Mouse (Mus musculus): ENCODE results near the gene Etfb. TPM values are rescaled to one million over a fixed set of nuclear protein-coding genes. Genes with fewer than 3 reads are reported as not detected.

Etfb gene
- polyA plus RNA-seq, 1 experiment from 2014 or later: 265 TPM

DNA sequence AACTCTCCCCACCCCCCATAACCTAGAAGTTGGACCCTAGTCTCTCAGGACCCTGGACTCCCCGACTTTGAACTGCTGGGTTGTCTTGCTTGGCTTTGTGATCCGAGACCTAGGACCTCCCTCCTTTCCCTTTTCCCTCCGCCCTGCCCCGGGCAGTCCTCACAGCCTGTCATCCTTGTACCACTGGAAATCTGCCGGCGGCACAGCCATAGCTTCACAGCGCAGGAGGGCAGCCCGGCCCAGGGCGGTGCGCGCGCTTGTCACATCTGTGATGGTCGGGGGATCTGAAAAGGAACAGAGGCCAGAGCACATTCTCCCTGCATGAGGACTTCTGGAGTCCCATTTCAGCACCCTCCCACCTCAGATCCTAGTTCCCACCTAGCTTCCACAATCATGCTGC is 32.5 kb downstream of the Etfb start:
- no peak overlapping the region; the same call in 1 of the 2 replicates for H3K4me3 ChIP-seq
- WGBS: 7% methylated on average over 13 of the region's 13 CpGs
- ATAC-seq (ENCODE audit: insufficient number of reproducible peaks, insufficient read depth, low FRiP score, low TSS enrichment, low read depth): no peak

DNA sequence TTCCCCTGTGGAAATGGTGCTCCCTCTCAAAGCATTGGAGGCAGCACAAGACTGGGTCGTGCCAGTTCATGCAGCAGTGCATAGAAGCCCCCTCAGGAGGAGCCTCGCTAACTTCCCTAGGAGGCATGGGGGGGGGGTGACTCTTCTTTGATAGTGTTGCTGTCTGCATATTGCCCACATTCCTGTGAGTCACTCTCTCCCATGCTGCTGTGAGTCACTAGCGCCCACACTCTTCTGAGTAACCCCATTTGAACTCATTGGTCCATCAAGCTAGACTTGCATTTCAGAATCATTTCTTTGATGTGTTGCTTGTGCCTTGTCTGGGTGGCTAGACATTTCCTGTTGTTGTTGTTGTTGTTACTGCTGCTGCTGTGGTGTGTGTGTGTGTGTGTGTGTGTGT is 37.3 kb downstream of the Etfb start:
- Histone ChIP-seq H3K27ac (no peak overlapping the region), H3K4me3 (no peak overlapping the region), H3K9ac (no peak overlapping the region), H3K27me3 (peaks cover 28% of the 10 kb centered on the region), H3K9me3 (no peaks in the 10 kb centered on the region), H3K36me3 (0 out of 2 replicates have a peak, but pooled peaks cover 5% of the 10 kb centered on the region), H3K4me1 (peaks cover 10% of the 10 kb centered on the region), H3K4me2 (no peak overlapping the region)
- WGBS: 60% methylated on average over 3 of the region's 3 CpGs
- ATAC-seq (ENCODE audit: insufficient number of reproducible peaks, insufficient read depth, low FRiP score, low TSS enrichment, low read depth): no peak

More for the DNA sequence above, 32.5 kb downstream of the Etfb start:
- Histone ChIP-seq H3K4me2 (peak overlapping the region; percentile 11; the same call in 1 of the 2 replicates), H3K36me3 (0 out of 2 replicates have a peak, but pooled peaks cover 5% of the 10 kb centered on the region), H3K4me1 (peaks cover 5% of the 10 kb centered on the region; the same call in 1 of the 2 replicates), H3K27ac (no peak overlapping the region), H3K9ac (no peak overlapping the region), H3K27me3 (peaks cover 49% of the 10 kb centered on the region), H3K9me3 (no peaks in the 10 kb centered on the region)

DNA sequence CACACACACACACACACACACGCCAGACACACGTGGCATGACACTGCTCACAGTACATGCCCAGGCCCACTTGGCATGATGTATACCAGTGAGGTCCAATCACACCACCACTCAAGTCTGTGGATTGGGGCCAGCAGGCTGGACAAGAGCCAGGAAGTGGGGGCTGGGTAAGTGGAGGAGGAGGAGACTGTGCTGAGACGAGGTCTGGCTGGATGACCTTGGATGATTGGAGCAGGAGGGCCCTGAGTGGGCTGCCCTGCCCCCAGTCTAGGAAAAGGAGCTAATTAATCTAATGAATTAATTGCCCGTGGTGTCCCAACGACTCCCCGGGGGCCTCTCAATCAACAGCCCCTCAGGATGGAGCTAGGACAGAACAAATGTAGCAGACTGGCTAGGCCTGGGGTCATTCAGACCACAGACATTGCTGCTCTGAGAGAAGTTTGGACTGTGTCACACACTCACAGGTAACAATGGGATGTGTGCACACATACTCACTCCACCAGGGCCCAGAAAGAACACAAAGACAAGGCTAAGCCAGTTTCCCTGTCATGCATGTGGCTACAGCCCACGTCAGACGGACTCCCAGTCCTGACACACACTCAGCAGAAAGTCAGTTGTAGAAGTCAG is 38.3 kb downstream of the Etfb start:
- no peak overlapping the region for H3K27ac ChIP-seq
- H3K9ac ChIP-seq: no peak overlapping the region
- H3K4me1 ChIP-seq: peaks cover 5% of the 10 kb centered on the region
- H3K27me3 ChIP-seq: peaks cover 18% of the 10 kb centered on the region
- ATAC-seq (ENCODE audit: insufficient number of reproducible peaks, insufficient read depth, low FRiP score, low TSS enrichment, low read depth): peak; percentile 29; the same call in 1 of the 2 replicates
- WGBS: 56% methylated on average over 8 of the region's 8 CpGs
- no peak overlapping the region for H3K4me2 ChIP-seq
- no peaks in the 10 kb centered on the region for H3K9me3 ChIP-seq
- no peak overlapping the region for H3K4me3 ChIP-seq
- 0 out of 2 replicates have a peak, but pooled peaks cover 5% of the 10 kb centered on the region for H3K36me3 ChIP-seq

DNA sequence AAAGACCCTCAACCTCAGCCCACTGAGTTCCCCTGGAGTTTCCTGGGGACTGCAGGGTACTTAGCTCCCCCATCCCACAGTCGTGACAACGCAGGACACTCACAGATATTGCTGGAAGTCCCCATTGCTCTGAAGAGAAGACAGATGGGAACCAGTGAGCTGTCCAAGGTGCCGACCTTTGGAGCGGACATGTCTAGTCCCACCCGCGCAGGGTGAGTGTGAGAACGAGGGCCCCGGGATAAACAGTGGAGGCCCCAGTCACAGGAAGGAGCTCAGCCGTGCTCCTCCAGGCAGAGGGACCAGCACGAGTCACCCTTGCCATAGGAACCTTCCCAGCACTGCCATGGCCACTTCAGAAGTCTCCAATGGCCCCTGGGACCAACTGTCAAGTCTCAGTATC is 39.4 kb downstream of the Etfb start:
- Histone ChIP-seq H3K36me3 (0 out of 2 replicates have a peak, but pooled peaks cover 5% of the 10 kb centered on the region), H3K4me2 (no peak overlapping the region), H3K27ac (no peak overlapping the region), H3K4me3 (no peak overlapping the region), H3K9me3 (no peaks in the 10 kb centered on the region), H3K9ac (no peak overlapping the region), H3K4me1 (peaks cover 5% of the 10 kb centered on the region), H3K27me3 (peaks cover 8% of the 10 kb centered on the region)
- 11% methylated on average over 10 of the region's 10 CpGs for WGBS
- no peak for ATAC-seq (ENCODE audit: insufficient number of reproducible peaks, insufficient read depth, low FRiP score, low TSS enrichment, low read depth)

DNA sequence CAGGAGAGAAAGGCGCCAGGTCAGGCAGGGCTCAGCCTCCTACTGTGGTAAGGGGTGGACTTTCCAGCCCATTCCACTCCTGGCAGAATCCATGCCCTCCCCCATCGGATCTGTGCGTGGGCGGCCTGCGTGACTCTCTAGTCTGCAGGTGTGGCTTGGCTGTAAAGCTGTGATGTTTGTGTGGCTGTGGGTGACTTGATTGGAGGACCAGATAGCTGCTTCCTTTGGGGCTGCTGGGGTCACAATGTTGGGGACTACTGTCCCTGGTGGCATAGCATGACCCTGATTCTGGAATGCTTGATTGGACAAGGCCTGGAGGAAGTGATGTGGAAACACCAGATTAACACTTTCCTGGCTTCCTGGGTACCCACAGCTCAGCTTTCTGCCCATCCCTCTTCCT is 44.8 kb downstream of the Etfb start:
- H3K27ac ChIP-seq: no peak overlapping the region
- no peak overlapping the region for H3K9ac ChIP-seq
- H3K9me3 ChIP-seq: no peaks in the 10 kb centered on the region
- ATAC-seq (ENCODE audit: insufficient number of reproducible peaks, insufficient read depth, low FRiP score, low TSS enrichment, low read depth): no peak
- no peak overlapping the region for H3K4me3 ChIP-seq
- WGBS: 33% methylated on average over 5 of the region's 5 CpGs
- no peaks in the 10 kb centered on the region for H3K36me3 ChIP-seq
- no peaks in the 10 kb centered on the region for H3K27me3 ChIP-seq
- peaks cover 5% of the 10 kb centered on the region; the same call in 1 of the 2 replicates for H3K4me1 ChIP-seq
- peak overlapping the region; percentile 76 for H3K4me2 ChIP-seq

DNA sequence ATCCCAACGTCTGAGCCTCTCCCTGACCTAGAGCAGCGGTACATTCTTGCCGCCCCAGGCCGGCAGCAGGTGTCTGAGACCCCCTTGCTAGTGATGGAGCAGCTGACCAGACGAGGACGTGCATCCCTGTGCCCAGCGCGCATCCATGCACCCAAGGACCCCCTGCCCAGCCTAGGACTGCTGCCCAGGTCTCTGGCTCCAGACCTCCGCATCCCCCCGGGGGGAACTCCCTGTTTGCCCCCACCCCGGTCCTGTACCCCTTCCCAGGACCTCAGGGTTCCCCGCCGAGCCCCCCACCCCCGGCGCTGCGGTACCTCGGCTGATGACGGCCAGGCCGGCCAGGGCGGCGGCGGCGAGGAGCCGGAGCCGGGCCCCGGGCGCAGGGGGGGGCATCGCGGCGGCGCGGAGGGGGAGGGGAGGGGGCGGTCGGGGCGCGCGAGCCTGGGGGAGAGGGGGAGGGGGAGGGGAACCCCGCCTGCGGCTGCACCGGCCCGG is 45.8 kb downstream of the Etfb start, which contains the start of gene Iglon5:
Gene Iglon5, minus strand, starts transcription at position 445 of the 495 bp plus-strand sequence.
- Histone ChIP-seq H3K9ac (peak within 1 kb of the TSS; percentile 80), H3K4me2 (peak within 1 kb of the TSS; percentile 76), H3K36me3 (no peaks in the 10 kb centered on the region), H3K27me3 (0 out of 2 replicates have a peak, but pooled peaks cover under 1% of the 10 kb centered on the region), H3K9me3 (no peaks in the 10 kb centered on the region), H3K4me1 (peaks cover 5% of the 10 kb centered on the region; the same call in 1 of the 2 replicates), H3K27ac (no peak within 1 kb of the TSS), H3K4me3 (peak within 1 kb of the TSS; percentile 59)
- WGBS: under 1% methylated on average over 17 of the region's 41 CpGs
- ATAC-seq (ENCODE audit: insufficient number of reproducible peaks, insufficient read depth, low FRiP score, low TSS enrichment, low read depth): 0 out of 2 replicates have a peak, but pooled peaks have one; percentile 18

DNA sequence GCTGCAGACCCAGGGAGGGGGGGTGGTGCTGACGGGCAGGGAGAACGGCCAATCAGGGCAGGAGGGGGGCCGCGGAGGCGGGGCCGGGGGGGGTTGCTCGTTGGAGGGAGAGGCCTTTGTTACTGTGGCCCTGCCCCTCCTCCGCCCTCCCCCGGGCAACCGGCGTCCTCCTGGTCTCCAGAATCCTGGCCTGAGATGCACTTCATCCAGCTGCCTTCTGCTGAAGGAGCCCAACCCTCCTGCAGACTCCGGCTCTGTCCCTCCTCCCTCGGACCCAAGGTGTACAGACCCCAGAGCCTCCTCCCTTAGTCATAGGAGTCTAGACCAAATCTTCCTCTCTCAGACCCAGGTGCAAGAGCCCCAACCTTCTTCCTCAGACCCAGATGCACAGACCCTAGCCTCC is 46.3 kb downstream of the Etfb start:
- H3K4me2 ChIP-seq: peak overlapping the region; percentile 76
- peak; percentile 80 for ATAC-seq (ENCODE audit: insufficient number of reproducible peaks, insufficient read depth, low FRiP score, low TSS enrichment, low read depth)

DNA sequence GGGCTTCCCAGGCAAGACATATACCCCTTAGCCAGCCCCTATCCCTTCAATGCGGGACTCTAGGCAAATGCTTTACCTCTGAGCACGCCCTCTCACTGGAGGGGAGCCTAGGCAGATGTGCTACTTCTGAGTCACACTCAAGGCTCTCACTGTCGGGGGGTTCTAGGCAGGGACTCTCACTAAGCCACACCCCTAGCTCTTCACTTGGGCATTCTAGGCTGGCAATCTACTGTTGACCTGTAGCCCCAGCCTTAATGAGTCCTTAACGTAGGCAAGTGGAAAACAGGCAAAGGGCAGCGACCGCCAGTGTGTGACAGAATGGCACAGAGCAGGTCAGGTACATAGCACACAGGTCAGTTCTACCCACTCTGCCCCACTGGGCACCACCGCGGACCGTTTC is 47.0 kb downstream of the Etfb start:
- Histone ChIP-seq H3K4me2 (peak overlapping the region; percentile 76; the same call in 1 of the 2 replicates), H3K9ac (no peak overlapping the region), H3K4me1 (peaks cover 5% of the 10 kb centered on the region; the same call in 1 of the 2 replicates), H3K27me3 (peaks cover 12% of the 10 kb centered on the region), H3K27ac (no peak overlapping the region), H3K9me3 (no peaks in the 10 kb centered on the region), H3K36me3 (no peaks in the 10 kb centered on the region), H3K4me3 (no peak overlapping the region)
- ATAC-seq (ENCODE audit: insufficient number of reproducible peaks, insufficient read depth, low FRiP score, low TSS enrichment, low read depth): no peak
- WGBS: 68% methylated on average over 9 of the region's 9 CpGs

More for the DNA sequence above, 46.3 kb downstream of the Etfb start:
- Histone ChIP-seq H3K27ac (no peak overlapping the region), H3K36me3 (no peaks in the 10 kb centered on the region), H3K9ac (peak overlapping the region; percentile 80), H3K9me3 (no peaks in the 10 kb centered on the region), H3K27me3 (peaks cover 5% of the 10 kb centered on the region), H3K4me1 (peaks cover 5% of the 10 kb centered on the region; the same call in 1 of the 2 replicates), H3K4me3 (peak overlapping the region; percentile 59)
- WGBS: 0% methylated on average over 9 of the region's 13 CpGs

DNA sequence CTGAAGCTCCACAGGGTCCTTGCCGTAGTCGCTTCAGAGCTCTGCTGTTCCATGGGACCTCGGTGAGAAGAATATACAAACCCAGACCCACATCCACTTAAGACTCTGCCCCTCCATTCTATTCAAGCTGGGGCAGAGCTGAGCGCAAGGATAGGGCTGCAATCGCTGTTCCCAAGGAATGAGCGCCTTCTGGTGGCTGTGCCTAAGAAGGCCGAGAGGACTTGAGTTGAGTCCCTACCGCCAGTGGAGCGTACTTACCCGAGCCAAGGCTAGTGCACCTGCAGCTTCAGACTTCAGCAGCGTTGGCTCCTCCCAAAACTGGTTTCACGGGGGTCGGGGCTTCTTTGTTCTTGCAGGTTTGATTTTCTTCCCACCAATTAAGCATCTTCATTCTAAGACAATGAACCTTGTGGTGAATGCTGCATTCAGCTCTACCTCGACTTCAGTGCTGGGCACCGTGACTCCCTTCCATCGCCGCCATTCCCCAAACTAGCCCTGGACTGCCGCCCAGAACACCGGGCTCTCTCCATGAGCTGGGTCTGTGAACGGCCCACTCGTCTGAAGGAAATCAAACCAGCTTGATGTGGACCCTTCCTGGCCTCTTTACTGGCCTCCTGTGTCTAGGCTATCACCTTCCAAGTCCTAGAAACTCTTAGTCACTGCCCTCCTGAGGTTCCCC is 51.6 kb downstream of the Etfb start:
- Histone ChIP-seq H3K9me3 (no peaks in the 10 kb centered on the region), H3K9ac (no peak overlapping the region), H3K4me3 (no peak overlapping the region), H3K4me1 (peaks cover 4% of the 10 kb centered on the region; the same call in 1 of the 2 replicates), H3K27ac (no peak overlapping the region), H3K27me3 (peaks cover 12% of the 10 kb centered on the region), H3K36me3 (no peaks in the 10 kb centered on the region), H3K4me2 (no peak overlapping the region)
- WGBS: 15% methylated on average over 21 of the region's 21 CpGs
- ATAC-seq (ENCODE audit: insufficient number of reproducible peaks, insufficient read depth, low FRiP score, low TSS enrichment, low read depth): no peak

Measured in embryonic facial prominence, embryonic 13.5 days (tissue).